Mouse (Mus musculus) small intestine, adult 2 months (tissue): ENCODE data around the gene Gm20662. TPM values are rescaled to one million over a fixed set of nuclear protein-coding genes. Genes with fewer than 3 reads are reported as not detected.
A peak's percentile ranks its signal among the peaks of the same experiment; 100 is the strongest.

Experiments
- H3K27ac ChIP-seq: fragments of 200-500 bp; 2 replicates; pipeline ENCODE4 v1.5.1; 2012; ENCODE audit warnings: low read depth, low read length, control low read depth, inconsistent platforms; ENCODE audit not compliant: insufficient read depth
- H3K27me3 ChIP-seq: fragments of 200-500 bp; 2 replicates; pipeline ENCODE4 v1.6.1; 2012; ENCODE audit warnings: mild to moderate bottlenecking, moderate library complexity, low read length, inconsistent platforms; ENCODE audit not compliant: control insufficient read depth, insufficient read depth
- H3K36me3 ChIP-seq: fragments of 200-500 bp; 2 replicates; pipeline ENCODE4 v1.6.1; 2012; ENCODE audit warnings: mild to moderate bottlenecking, low read length, control low read depth, inconsistent platforms; ENCODE audit not compliant: control insufficient read depth, insufficient read depth
- H3K4me1 ChIP-seq: fragments of 200-500 bp; 2 replicates; pipeline ENCODE4 v1.6.1; 2012; ENCODE audit warnings: low read length, inconsistent platforms, mixed read lengths; ENCODE audit not compliant: control insufficient read depth, insufficient read depth, insufficient read length
- H3K4me3 ChIP-seq: fragments of 200-500 bp; 2 replicates; pipeline ENCODE4 v1.5.1; 2012; ENCODE audit warnings: low read depth, mild to moderate bottlenecking, control low read depth, inconsistent platforms, low read length, moderate library complexity
- CTCF ChIP-seq: fragments of 200-500 bp; IDR thresholded peaks from 2 replicates; pipeline ENCODE4 v1.5.1; 2012; ENCODE audit warnings: low read depth, mild to moderate bottlenecking, control low read depth, inconsistent platforms, low read length, moderate library complexity, mixed read lengths; ENCODE audit not compliant: insufficient replicate concordance, insufficient read length; ENCODE audit errors: extremely low read depth
- POLR2A ChIP-seq: fragments of 200-500 bp; IDR thresholded peaks from 2 replicates; pipeline ENCODE4 v1.6.1; 2012; ENCODE audit warnings: low read depth, mild to moderate bottlenecking, control low read depth, inconsistent platforms, low read length, moderate library complexity
- WGBS: fragments of 180-500 bp; shearing (Covaris S2); methylation state at CpG from one replicate; pipeline ENCODE4 v1.1.7; 2018; 5-methylcytosine and 5-hydroxymethylcytosine counted together
- polyA plus RNA-seq: library from polyadenylated mRNA; depleted of rRNA; stranded (reverse); fragments of >200 nt; gene quantifications from 2 replicates; pipeline ENCODE4 v1.2.3, GENCODE M21; 2012

Gm20662 gene
- polyA plus RNA-seq, 1 experiment = 0.46 TPM

GRCm38 (mm10) chr9:108073141-108073930 lies 77.2 kb downstream of the Gm20662 start:
- Histone ChIP-seq H3K4me3 (no peak overlapping the region), H3K4me1 (peaks cover 7% of the 10 kb centered on the region; the same call in 1 of the 2 replicates), H3K27me3 (no peaks in the 10 kb centered on the region), H3K36me3 (peaks cover 26% of the 10 kb centered on the region), H3K27ac (no peak overlapping the region)
- 68% methylated on average over 7 of the region's 7 CpGs for WGBS
- TF ChIP-seq POLR2A (no peak), CTCF (no peak)

- Histone ChIP-seq H3K27me3 (no peaks in the 10 kb centered on the region), H3K36me3 (peaks cover 17% of the 10 kb centered on the region), H3K4me1 (peaks cover 34% of the 10 kb centered on the region), H3K27ac (peak within 1 kb of the TSS; percentile 25; the same call in 1 of the 2 replicates), H3K4me3 (peak within 1 kb of the TSS; percentile 78)
- no peak for TF ChIP-seq POLR2A
- no peak for TF ChIP-seq CTCF
- 84% methylated on average over 5 of the region's 5 CpGs for WGBS
These were observed 84.0 kb downstream of the Gm20662 start, which contains the start of gene Mst1 for GRCm38 (mm10) chr9:108080168-108080567. Gene Mst1, plus strand, starts transcription at chr9:108080436.

- H3K4me3 ChIP-seq = peak overlapping the region; percentile 29
- peaks cover 37% of the 10 kb centered on the region for H3K4me1 ChIP-seq
- no peak for TF ChIP-seq POLR2A
- no peak for TF ChIP-seq CTCF
- H3K27ac ChIP-seq = no peak overlapping the region
- H3K36me3 ChIP-seq = peaks cover 34% of the 10 kb centered on the region
- WGBS = 9% methylated on average over 19 of the region's 19 CpGs
- H3K27me3 ChIP-seq = no peaks in the 10 kb centered on the region
These were observed 86.4 kb downstream of the Gm20662 start for GRCm38 (mm10) chr9:108082549-108082948.

GRCm38 (mm10) chr9:108082988-108083431 lies 86.9 kb downstream of the Gm20662 start, which contains the start of gene Rnf123:
Gene Rnf123, minus strand, starts transcription at chr9:108083346.
- WGBS = 21% methylated on average over 12 of the region's 12 CpGs
- H3K36me3 ChIP-seq = peaks cover 37% of the 10 kb centered on the region
- peak within 1 kb of the TSS; percentile 29 for H3K4me3 ChIP-seq
- no peak within 1 kb of the TSS for H3K27ac ChIP-seq
- peaks cover 33% of the 10 kb centered on the region for H3K4me1 ChIP-seq
- TF ChIP-seq POLR2A (no peak), CTCF (no peak)
- H3K27me3 ChIP-seq = no peaks in the 10 kb centered on the region

GRCm38 (mm10) chr9:108083561-108083960 lies 87.4 kb downstream of the Gm20662 start:
- H3K36me3 ChIP-seq = peaks cover 42% of the 10 kb centered on the region
- no peak overlapping the region for H3K4me3 ChIP-seq
- WGBS = 61% methylated on average over 6 of the region's 6 CpGs
- no peak overlapping the region for H3K27ac ChIP-seq
- no peaks in the 10 kb centered on the region for H3K27me3 ChIP-seq
- no peak for TF ChIP-seq CTCF
- TF ChIP-seq POLR2A = no peak
- H3K4me1 ChIP-seq = peaks cover 29% of the 10 kb centered on the region

GRCm38 (mm10) chr9:108085261-108085660 lies 89.1 kb downstream of the Gm20662 start:
- peak overlapping the region; percentile 81 for H3K27ac ChIP-seq
- H3K36me3 ChIP-seq = peaks cover 58% of the 10 kb centered on the region
- WGBS = 73% methylated on average over 4 of the region's 4 CpGs

GRCm38 (mm10) chr9:108090611-108091120 lies 94.5 kb downstream of the Gm20662 start:
- TF ChIP-seq CTCF (no peak), POLR2A (no peak)
- no peak overlapping the region for H3K4me3 ChIP-seq
- no peaks in the 10 kb centered on the region for H3K27me3 ChIP-seq
- 96% methylated on average over 7 of the region's 7 CpGs for WGBS
- H3K36me3 ChIP-seq = peaks cover 69% of the 10 kb centered on the region
- peaks cover 5% of the 10 kb centered on the region for H3K4me1 ChIP-seq
- H3K27ac ChIP-seq = no peak overlapping the region

More at GRCm38 (mm10) chr9:108085261-108085660, 89.1 kb downstream of the Gm20662 start:
- H3K4me1 ChIP-seq = peaks cover 25% of the 10 kb centered on the region
- no peaks in the 10 kb centered on the region for H3K27me3 ChIP-seq
- no peak for TF ChIP-seq CTCF
- TF ChIP-seq POLR2A = no peak
- no peak overlapping the region for H3K4me3 ChIP-seq
